Mouse (Mus musculus): ENCODE results near the gene Flii. TPM values are rescaled to one million over a fixed set of nuclear protein-coding genes. Genes with fewer than 3 reads are reported as not detected.

The Flii gene
- polyA plus RNA-seq, 1 experiment from 2014 or later, result 72.8 TPM

DNA sequence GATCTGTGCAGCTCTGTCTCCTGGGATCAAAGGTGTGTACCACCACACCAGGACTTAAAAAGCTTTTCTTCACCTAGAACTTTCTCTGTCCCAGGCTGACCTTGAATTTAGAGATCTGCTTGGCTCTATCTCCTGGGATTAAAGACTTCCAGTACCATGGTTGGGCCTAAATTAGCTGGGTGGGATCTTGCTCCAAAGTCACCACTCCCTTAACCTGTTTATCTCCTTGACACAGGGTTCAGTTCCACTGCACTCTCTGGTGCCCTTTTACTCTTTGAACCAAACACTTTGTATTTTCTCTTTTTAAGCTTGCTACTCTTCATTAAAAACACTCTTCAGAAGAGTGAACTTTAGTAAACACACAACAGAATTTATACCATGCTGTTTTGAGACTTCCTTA is 10.4 kb upstream of the Flii start:
- ATAC-seq (ENCODE audit: low FRiP score, low read depth), result no peak
- Histone ChIP-seq H3K4me2 (replicated peaks) (no peak overlapping the region), H3K9me3 (no peaks in the 10 kb centered on the region), H3K4me3 (no peak overlapping the region), H3K4me1 (no peaks in the 10 kb centered on the region), H3K27me3 (replicated peaks) (no peaks in the 10 kb centered on the region), H3K36me3 (peaks cover 34% of the 10 kb centered on the region), H3K27ac (no peak overlapping the region), H3K9ac (no peak overlapping the region)

DNA sequence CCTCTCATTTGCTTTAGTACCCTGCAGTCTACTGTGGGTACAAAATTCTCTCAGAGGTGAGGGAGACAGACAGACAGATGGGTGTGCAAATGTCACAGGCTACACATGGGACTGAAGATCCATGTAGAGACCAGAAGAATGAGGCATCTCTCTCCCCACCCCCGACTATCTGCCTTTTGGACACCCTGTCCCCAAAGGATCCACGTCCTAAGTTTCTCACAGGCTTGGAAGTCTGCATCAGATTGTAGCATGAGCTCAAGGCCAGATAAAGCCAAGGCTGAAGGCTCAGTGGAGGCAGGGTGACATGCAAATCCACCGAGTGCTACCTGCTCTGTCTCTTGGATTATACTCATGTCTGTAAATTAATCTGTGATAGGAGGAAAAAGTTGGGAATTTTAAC is 9.4 kb upstream of the Flii start:
- H3K4me1 ChIP-seq, result no peaks in the 10 kb centered on the region
- H3K9me3 ChIP-seq, result no peaks in the 10 kb centered on the region
- H3K4me2 ChIP-seq (replicated peaks), result no peak overlapping the region
- H3K9ac ChIP-seq, result no peak overlapping the region
- H3K4me3 ChIP-seq, result no peak overlapping the region
- H3K36me3 ChIP-seq, result peaks cover 31% of the 10 kb centered on the region
- no peak for ATAC-seq (ENCODE audit: low FRiP score, low read depth)
- 82% methylated on average over 3 of the region's 3 CpGs for WGBS
- H3K27me3 ChIP-seq (replicated peaks), result no peaks in the 10 kb centered on the region
- no peak overlapping the region for H3K27ac ChIP-seq

DNA sequence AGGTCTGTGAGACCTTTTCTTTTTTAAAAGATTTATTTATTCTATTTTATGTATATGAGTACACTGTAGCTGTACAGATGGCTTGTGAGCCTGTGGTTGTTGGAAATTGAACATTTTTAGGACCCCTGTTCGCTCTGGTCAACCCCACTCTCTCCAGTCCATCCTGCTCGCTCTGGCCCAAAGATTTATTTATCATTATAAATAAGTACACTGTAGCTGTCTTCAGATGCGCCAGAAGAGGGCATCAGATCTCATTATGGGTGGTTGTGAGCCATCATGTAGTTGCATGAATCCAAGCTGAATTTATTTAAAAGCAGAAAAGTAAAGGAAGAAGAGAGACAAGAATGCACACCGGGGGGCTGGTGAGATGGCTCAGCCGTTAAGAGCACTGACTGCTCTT is 8.1 kb upstream of the Flii start:
- WGBS, result 82% methylated on average over 5 of the region's 5 CpGs
- Histone ChIP-seq H3K27ac (no peak overlapping the region), H3K9ac (no peak overlapping the region), H3K27me3 (replicated peaks) (no peaks in the 10 kb centered on the region), H3K36me3 (peaks cover 41% of the 10 kb centered on the region), H3K9me3 (no peaks in the 10 kb centered on the region), H3K4me1 (no peaks in the 10 kb centered on the region), H3K4me3 (no peak overlapping the region), H3K4me2 (replicated peaks) (no peak overlapping the region)
- no peak for ATAC-seq (ENCODE audit: low FRiP score, low read depth)

DNA sequence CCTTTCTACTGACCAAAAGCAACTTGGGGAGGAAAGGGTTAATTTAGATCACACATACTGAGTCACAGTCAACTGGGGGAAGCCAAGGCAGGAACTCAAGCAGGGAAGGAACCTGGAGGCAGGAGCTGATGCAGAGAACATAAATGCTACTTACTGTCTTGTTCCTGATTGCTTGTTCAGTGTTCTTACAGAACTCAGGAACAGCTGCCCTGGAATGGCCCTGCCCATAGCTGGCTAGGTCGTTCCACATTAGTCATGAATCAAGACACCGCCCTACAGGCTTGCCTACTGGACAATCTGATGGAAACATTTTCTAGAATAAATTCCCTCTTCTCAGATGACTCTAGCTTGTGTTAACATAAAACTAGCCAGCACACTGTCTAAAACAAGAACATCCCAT is 7.1 kb upstream of the Flii start:
- Histone ChIP-seq H3K9ac (no peak overlapping the region), H3K36me3 (peaks cover 32% of the 10 kb centered on the region), H3K4me2 (replicated peaks) (no peak overlapping the region), H3K9me3 (no peaks in the 10 kb centered on the region), H3K4me1 (peaks cover 6% of the 10 kb centered on the region; the same call in 1 of the 2 replicates), H3K27me3 (replicated peaks) (no peaks in the 10 kb centered on the region), H3K27ac (no peak overlapping the region), H3K4me3 (no peak overlapping the region)
- no peak for ATAC-seq (ENCODE audit: low FRiP score, low read depth)
- 87% methylated on average over 2 of the region's 2 CpGs for WGBS

DNA sequence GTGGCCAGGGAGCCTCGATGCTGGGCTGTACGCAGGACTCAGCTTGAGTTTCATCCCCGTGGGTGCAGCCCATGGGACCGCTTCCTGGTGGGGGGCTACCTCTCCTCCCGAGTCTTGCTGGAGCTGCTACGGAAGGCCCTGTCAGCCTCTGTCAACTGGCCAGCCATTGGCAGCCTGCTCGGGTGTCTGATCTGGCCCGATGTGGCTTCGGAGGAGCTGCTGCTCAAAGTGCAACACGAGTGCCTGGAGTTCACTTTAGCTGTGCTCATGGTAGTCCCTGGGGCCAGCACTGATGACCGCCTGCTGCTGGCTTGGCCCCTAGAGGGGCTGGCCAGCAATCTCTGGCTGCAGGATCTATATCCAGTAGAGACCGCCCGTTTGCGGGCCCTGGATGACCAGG is 4.2 kb upstream of the Flii start:
- no peak overlapping the region for H3K4me3 ChIP-seq
- no peaks in the 10 kb centered on the region for H3K27me3 ChIP-seq (replicated peaks)
- 0 out of 2 replicates have a peak overlapping the region, but pooled peaks have one; percentile 21 for H3K9ac ChIP-seq
- H3K9me3 ChIP-seq, result no peaks in the 10 kb centered on the region
- no peak overlapping the region for H3K27ac ChIP-seq
- ATAC-seq (ENCODE audit: low FRiP score, low read depth), result no peak
- H3K4me1 ChIP-seq, result peaks cover 26% of the 10 kb centered on the region
- no peak overlapping the region for H3K4me2 ChIP-seq (replicated peaks)
- WGBS, result 92% methylated on average over 14 of the region's 14 CpGs
- H3K36me3 ChIP-seq, result peaks cover 25% of the 10 kb centered on the region

DNA sequence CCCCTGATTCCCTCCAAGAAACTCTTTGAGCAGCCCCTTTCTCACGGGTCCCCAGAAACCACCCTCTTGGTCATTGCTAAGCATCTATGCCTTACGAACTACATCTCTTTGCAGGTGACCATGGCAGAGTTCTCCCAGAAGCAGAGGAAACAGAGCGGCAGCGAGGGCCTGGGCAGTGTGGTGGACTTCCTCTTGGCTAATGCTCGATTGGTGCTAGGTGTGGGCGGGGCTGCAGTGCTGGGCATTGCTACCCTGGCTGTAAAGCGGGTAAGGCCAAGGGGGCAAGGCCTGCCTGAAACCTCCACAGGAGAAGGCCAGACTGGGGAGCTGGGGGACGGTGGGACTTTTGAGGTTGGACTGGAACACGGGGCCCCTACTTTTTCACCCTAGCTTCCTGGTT is 3.1 kb upstream of the Flii start:
- Histone ChIP-seq H3K9ac (no peak overlapping the region), H3K27ac (no peak overlapping the region), H3K27me3 (replicated peaks) (no peaks in the 10 kb centered on the region), H3K36me3 (peaks cover 25% of the 10 kb centered on the region), H3K4me3 (no peak overlapping the region), H3K4me2 (replicated peaks) (no peak overlapping the region), H3K9me3 (no peaks in the 10 kb centered on the region), H3K4me1 (peaks cover 34% of the 10 kb centered on the region)
- WGBS, result 85% methylated on average over 9 of the region's 9 CpGs
- no peak for ATAC-seq (ENCODE audit: low FRiP score, low read depth)

DNA sequence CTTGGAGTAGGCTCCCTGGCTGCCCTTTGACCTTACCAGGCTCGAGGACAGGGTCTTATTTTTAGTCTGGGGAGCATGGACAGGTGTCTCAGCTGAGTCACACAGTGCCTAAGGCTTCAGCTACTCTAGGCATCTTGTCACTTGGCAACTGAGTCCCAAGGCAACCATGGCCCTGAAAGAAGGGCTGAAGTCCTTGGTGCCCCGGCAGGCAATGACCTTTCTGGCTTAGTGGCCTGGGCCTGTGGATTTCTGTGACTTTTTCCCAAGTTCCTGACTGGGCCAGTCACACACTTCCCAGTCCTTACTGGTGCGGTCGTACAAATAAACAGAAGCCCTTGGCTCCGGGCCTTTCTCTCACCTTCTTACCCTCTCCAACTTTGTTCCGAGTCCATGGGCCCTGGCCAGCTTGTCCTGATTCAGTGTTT is 2.2 kb upstream of the Flii start:
- H3K36me3 ChIP-seq, result peaks cover 30% of the 10 kb centered on the region
- H3K4me3 ChIP-seq, result 0 out of 2 replicates have a peak overlapping the region, but pooled peaks have one; percentile 91
- H3K27ac ChIP-seq, result no peak overlapping the region
- H3K9me3 ChIP-seq, result no peaks in the 10 kb centered on the region
- no peak for ATAC-seq (ENCODE audit: low FRiP score, low read depth)
- WGBS, result 83% methylated on average over 6 of the region's 6 CpGs
- H3K9ac ChIP-seq, result no peak overlapping the region
- peaks cover 37% of the 10 kb centered on the region for H3K4me1 ChIP-seq
- H3K27me3 ChIP-seq (replicated peaks), result no peaks in the 10 kb centered on the region
- peak overlapping the region; percentile 81 for H3K4me2 ChIP-seq (replicated peaks)

DNA sequence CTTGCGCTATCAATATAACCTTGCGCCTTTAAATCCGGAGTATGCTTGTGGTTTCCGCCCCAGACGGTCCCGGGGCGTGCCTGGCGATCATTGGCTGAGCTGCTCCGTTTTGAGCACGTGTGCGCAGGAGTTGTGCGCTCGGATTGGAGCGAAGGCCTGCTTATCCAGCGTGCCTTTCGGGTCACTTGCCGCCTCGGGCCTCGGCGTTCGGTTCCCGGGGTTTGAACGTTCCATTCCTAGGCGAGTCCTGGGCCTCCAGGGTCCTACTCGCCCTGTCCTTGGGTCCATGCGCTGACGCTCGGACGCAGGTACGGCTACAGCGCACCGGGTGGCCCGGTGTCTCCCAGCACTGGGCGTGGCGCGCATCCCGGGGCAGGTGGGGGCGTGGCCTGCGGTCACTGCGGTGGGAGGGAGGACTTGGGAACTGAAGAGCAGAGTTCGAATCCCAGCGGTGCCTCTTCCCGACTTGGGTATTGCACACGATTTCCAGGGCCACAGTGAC is 1.2 kb upstream of the Flii start, which contains the start of gene Mief2:
Gene Mief2 (plus strand): TSS at position 139 of the 502 bp plus-strand sequence.
- Histone ChIP-seq H3K36me3 (peaks cover 39% of the 10 kb centered on the region), H3K4me3 (peak within 1 kb of the TSS; percentile 91), H3K27me3 (replicated peaks) (no peaks in the 10 kb centered on the region), H3K4me1 (peaks cover 37% of the 10 kb centered on the region), H3K27ac (peak within 1 kb of the TSS; percentile 65; the same call in 1 of the 2 replicates), H3K9ac (peak within 1 kb of the TSS; percentile 92), H3K4me2 (replicated peaks) (peak within 1 kb of the TSS; percentile 81), H3K9me3 (no peaks in the 10 kb centered on the region)
- ATAC-seq (ENCODE audit: low FRiP score, low read depth), result peak; percentile 91
- under 1% methylated on average over 44 of the region's 44 CpGs for WGBS

DNA sequence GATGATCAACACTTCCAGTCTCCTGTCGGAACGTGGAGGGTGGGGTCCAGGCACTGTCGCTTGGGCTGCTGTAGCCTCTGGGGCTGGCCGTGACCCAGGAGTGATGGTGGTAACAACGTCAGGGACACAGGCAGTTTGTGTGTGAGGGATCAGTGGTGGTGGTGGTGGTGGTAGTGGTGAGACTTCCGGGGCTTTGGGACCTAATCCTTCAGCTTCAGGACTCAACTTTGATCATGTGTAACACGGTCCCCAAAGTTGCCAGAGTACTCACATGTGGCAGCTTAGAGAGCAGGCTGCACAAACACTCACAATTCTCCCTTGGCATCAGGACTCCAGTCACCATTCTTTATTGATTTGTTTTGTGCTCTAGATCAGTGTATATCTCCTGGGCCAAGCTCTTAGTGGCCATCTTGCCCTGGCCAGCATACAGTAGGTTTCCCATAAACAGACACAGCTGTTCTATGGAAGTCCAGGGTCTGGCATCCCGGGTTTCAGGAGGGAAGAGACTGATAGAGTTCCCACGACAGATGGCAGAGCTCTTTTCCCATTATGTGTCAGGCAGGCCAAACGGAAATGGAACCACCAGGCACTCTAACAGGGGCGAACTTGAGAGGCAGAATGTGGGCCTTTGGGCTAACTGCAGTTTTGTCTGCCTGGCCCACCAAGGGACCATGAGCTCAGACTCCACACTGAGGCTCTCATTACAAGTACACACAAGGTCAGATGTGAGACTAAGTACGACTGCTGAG is 503 bp upstream of the Flii start:
- Histone ChIP-seq H3K36me3 (peaks cover 40% of the 10 kb centered on the region), H3K27ac (peak overlapping the region; percentile 53; the same call in 1 of the 2 replicates), H3K4me2 (replicated peaks) (peak overlapping the region; percentile 81), H3K4me3 (peak overlapping the region; percentile 91), H3K9me3 (no peaks in the 10 kb centered on the region), H3K27me3 (replicated peaks) (no peaks in the 10 kb centered on the region), H3K9ac (peak overlapping the region; percentile 92), H3K4me1 (peaks cover 37% of the 10 kb centered on the region)
- peak; percentile 30 for ATAC-seq (ENCODE audit: low FRiP score, low read depth)
- WGBS, result 6% methylated on average over 12 of the region's 12 CpGs

DNA sequence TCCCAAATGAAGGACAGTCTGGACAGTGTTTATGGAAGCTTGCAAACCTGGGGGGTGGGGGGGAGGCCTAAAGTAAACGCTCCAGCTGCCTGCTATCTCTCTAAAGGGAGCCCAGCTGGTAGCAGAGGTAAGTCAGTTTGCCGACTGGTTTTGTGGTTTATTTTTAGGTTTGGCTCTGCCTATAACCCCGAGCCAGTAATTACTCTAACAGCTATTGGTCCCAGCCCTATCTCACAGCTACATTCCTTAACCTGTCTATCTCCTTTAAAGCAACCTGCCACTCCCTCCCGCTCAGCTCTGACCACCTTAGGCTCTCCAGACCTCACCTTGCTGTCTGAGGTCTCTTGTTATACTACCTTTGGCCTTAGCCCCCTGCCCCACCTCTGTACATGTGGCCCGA is 7.8 kb downstream of the Flii start:
- 86% methylated on average over 5 of the region's 5 CpGs for WGBS
- Histone ChIP-seq H3K27ac (no peak overlapping the region), H3K9me3 (no peaks in the 10 kb centered on the region), H3K4me2 (replicated peaks) (no peak overlapping the region), H3K36me3 (peaks cover 99% of the 10 kb centered on the region), H3K9ac (no peak overlapping the region), H3K27me3 (replicated peaks) (no peaks in the 10 kb centered on the region), H3K4me1 (no peaks in the 10 kb centered on the region), H3K4me3 (no peak overlapping the region)
- no peak for ATAC-seq (ENCODE audit: low FRiP score, low read depth)

DNA sequence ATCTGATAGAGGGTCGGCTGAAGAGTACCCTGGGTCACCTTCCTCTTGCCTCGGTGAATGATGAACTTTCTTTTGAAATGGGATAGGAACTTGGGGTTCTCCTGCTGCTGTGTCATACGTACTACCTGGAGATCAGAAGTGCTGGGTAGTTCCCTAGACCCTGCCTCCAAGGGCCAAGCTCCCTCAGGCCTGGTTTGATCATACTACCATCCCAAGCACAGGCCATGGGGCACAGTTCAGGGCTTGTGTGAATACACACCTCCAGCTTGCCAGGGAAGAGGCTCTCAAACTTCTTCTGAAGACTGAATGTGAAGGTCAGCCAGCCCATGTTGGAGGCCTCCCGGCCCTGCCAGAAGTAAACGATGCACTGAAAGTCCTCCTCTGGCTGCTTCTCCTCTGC is 11.2 kb downstream of the Flii start:
- Histone ChIP-seq H3K9ac (no peak overlapping the region), H3K4me2 (replicated peaks) (no peak overlapping the region), H3K4me3 (no peak overlapping the region), H3K4me1 (no peaks in the 10 kb centered on the region), H3K27ac (no peak overlapping the region), H3K9me3 (no peaks in the 10 kb centered on the region), H3K27me3 (replicated peaks) (no peaks in the 10 kb centered on the region), H3K36me3 (peaks cover 99% of the 10 kb centered on the region)
- WGBS, result 97% methylated on average over 5 of the region's 5 CpGs
- ATAC-seq (ENCODE audit: low FRiP score, low read depth), result no peak

DNA sequence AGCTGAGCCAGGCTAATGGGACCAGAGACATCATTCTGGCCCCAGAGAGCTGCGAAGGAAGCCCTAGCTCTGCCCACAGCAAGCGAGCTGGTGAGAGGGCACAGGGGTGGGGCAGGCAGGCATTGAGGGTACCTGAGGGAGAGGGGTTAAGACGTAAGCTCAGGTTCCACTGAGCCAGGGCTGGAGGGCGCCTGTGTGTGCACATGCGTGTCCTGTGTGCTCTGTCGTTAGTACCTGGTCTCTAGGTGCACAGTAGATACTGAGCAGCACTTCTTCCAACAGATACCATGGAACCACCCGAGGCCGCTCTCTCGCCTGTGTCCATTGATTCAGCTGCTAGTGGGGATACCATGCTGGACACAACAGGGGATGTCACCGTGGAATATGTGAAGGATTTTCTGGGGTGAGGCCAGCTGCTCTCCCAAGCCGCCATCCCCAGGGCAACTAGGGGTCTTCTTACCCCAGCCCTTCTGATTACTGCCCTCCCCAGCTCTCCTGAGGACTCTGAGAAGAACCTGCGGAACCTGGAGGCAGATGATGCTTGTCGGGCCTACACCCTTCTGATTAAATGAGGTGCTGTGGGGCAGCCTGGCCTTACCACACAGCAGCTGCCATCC is 14.3 kb downstream of the Flii start:
- Histone ChIP-seq H3K27me3 (replicated peaks) (no peaks in the 10 kb centered on the region), H3K4me1 (no peaks in the 10 kb centered on the region), H3K4me3 (no peak overlapping the region), H3K9ac (no peak overlapping the region), H3K36me3 (peaks cover 99% of the 10 kb centered on the region), H3K27ac (no peak overlapping the region), H3K9me3 (no peaks in the 10 kb centered on the region), H3K4me2 (replicated peaks) (no peak overlapping the region)
- 93% methylated on average over 13 of the region's 13 CpGs for WGBS
- no peak for ATAC-seq (ENCODE audit: low FRiP score, low read depth)

Measured in neural tube, embryonic 12.5 days (tissue).